Mouse (Mus musculus) cerebellum, adult 18-20 months (tissue): ENCODE measurements around the gene Akr1b3.
A peak's percentile ranks its signal among the peaks of the same experiment; 100 is the strongest.
"Not testable (repeated sequence)": the region's sequence is repeated elsewhere in the genome, so short reads cannot be mapped to it uniquely, and the experiment has no call there.

Experiments
- DNase-seq, 2 experiments: peaks; one replicate each; pipeline ENCODE4 v3.0.0; 2021

The Akr1b3 gene

DNA sequence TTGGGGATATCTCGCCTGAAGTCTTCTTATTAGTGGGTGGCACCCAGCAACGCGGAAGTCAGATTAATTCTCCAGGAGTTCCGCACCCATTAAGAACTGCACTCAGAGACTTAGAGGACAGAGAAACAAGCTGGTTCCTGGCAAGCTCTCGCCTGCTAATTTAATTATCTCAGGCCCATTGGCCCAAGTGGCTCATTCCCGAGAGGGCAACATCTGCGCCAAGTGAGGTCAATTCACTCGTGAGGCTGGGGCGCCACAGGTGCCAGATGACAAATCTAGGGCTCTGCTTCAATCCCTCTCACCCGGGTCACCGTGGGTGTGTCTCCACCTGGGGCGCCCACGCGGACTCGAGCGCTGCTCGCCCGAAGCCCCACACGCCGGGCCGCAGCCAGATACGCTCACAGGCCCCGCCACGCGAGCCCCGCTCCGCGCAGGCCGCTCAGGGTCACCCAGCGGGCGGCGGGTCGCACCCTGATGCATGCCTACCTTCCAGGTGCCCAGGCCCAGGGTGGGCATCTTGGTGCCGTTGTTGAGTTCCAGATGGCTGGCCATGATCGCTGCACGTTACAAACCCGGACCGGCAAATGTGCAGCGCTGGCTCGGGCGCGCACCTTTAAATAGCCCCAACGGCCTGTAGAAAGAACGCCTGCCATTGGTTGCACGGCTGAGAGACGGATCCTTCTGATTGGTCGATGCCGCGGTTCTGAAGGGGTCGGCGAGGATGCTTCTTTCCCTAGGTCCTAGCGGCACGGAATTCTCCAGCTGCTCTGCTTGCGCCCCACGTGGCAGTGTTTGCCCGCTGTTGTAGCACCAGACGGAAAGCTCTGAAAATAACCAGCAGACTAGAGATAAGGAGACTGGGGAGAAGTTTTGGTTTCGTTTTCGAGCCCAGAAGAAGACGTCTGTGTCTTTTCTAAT is at the start of gene Akr1b3:
TSS of gene Akr1b3 (minus strand) at position 625 of the 918 bp plus-strand sequence.
- peak; percentile 82 to 92 for DNase-seq

DNA sequence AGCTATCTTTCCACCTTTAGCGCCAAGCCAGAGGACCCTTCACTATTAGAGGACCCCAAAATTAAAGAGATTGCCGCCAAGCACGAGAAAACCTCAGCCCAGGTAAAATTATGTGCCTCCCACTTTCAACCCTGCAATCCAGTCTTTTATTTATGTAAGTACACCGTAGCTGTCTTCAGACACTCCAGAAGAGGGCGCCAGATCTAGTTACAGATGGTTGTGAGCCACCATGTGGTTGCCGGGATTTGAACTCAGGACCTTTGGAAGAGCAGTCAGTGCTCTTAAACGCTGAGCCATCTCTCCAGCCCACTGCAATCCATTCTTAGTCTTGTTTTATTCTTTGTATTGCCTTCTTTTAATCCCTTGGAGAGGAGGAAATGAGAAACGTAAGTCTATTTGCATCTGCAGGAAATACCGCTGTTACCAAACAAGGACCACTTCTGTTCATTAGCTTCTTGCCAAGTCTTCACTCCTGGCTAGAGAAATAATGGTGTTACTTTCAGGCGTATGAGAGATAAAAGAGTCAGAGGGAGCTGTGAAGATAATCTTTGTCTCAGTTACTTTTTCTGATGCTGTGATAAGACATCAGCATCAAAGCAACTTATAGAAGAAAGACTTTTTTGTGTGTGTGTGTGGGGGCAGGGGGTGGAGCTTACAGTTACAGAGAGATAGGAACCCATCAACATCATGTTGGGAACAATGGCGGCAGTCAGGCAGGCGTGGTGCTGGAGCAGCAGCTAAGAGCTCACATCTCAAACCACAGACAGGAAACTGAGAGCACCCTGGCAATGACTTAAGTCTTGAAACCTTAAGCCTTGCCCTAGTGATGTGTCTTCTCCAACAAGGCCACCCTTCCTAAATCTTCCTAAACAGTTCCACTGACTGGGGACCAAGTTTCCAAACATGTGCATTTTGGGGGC is 47.2 kb upstream of the Akr1b3 start:
- DNase-seq = no peak

DNA sequence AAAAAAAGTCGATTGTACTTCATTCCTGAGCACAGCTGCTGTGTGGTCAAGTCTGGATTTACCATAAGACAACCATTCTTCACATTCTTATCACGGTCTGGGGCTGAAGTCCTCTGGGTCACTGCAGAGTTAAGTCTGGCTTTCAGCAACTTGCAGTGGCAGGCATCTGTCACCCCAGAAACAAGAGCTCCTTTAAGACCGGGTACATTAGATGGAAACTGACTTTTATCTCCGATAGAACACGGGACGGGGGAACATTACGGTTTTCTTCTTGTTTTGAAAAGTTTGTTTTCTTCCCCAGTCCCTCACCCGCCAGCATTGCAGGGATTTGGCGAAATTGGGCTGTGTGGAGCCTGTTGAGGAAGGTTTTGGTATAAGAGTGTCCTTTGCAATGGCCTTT is 38.6 kb upstream of the Akr1b3 start:
- DNase-seq = no peak

DNA sequence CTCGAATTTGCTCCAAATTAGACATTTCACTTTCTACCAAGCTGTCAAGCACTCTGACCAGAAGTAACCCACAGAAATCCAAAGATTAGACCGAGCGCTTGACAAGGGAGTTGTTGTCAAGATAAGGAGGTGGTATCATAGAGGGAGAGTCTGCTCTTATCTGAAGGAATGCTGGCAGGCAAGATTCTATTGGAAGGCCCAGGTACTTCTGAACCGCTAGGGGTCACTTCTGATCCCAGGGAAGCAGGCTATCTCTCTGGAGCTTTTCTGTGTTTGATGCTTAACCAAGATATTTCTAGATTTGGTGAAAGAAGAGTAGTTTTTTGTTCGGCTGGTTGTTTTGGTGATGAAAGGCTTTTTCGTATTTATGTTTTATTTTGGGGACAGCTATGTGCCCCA is 38.1 kb upstream of the Akr1b3 start:
- no peak for DNase-seq

DNA sequence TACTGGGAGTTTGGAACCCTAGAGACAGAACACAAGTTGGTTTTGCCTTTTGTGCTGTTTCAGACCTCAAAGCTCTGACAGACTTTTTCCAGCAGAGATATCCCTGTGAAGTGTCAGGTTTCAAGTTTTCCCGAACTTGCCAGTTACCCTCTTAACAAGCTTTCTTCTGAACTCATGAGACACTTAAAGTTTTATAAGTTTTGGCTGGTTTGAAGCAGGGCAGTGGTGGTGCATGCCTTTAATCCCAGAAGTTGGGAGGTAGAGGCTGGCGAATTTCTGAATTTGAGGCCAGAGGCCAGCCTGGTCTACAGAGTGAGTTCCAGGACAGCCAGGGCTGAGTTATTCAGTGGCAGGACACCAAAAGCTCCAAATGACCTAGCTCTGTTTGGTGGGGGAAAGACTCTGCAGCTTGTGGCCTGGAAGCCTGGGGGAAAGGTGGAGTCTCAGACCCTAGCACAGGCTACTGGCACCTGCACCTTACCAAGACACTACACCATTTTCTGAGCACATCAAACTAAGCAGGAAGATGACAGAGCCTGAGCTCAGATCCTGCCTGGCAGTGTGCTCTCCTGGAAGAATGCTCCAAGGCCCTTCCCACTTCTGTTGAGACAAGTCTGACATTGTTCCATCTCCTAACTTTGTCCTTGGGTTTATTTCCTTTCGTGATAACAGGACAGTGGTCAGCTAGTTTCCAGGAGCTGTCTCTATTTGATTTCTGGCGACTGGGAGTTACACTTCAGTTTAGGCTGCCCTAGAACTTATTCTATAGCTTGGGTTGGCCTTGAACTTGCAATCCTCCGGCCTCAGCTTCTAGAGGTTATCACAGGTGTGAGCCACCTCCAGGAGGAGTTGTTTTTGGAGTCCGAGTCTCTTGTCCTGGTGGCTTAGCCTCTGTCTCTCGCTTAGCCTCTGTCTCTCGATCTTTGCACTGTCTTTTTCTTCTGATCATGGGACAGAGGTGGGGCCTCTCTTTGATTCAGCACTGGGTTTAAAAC is 37.4 kb upstream of the Akr1b3 start:
- no peak for DNase-seq

DNA sequence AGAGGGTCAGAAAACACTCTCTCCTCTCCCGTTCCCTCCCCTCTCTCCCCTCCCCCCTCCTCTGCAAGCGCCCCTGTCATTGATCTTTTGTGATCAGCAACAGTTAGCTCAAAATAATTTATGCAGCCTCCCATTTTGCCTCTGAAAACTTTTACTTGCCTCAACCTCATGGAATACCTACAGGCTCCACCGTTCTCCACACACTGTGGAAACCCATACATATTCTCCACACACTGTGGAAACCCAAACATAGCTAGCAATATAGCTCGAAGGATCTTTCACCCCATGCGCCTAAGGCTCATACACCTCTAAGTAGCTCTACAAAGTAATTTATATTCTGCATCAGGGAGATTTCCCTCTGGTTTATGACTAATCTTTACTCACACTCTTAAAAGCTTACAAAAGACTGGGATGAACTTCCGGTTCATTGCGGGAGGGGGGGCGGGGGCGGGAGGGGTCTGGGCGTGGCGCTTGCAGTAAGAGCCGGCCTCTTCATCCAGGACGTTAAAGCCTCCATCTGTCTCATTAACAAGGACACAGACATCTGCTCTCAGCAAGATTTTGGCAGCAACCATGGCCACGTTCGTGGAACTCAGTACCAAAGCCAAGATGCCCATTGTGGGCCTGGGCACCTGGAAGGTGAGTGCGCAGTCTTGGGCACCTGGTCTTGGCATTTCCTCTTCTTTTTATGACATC is 36.5 kb upstream of the Akr1b3 start, which contains the start of gene Akr1b8:
TSS of gene Akr1b8 (plus strand) at position 462 of the 696 bp plus-strand sequence.
- peak; percentile 72 for DNase-seq

DNA sequence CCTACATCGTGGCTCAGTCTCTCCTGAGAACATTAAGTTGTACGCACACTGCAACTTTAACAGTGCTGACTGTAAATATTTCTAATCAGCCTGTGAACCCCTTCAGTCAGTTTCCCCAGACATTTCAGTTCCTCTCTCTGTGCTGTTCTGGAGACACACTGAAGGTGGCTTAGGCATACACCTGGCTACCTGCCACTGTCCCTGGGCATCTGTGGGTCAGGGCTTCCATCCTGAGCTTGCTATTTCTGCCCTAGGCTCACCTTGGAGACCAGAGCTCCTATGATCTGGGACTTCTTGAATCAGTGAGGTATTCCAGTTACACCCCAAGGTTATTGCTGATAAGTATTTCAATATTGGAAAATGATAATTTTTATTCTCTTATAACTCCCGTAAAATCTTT is 35.1 kb upstream of the Akr1b3 start:
- no peak for DNase-seq

DNA sequence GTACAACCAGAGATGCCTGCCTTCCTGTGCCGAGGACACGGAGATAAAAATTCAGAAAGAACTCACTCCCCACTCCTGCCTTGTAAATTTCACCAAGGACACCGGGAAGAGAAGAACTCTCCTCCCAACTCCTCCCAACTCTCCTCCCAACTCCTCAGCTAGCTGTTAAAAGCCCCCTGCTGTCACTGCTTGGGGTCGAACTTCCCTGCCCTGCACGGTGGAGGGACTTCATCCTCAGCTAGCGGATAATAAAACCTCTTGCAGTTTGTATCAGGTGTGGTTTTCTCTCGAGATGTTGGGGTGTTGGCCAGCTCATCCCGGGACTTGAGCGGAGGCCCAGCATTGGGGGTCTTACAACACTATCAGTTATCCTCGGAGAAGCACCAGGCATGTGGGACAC is 34.2 kb upstream of the Akr1b3 start:
- not testable (repeated sequence) for DNase-seq

DNA sequence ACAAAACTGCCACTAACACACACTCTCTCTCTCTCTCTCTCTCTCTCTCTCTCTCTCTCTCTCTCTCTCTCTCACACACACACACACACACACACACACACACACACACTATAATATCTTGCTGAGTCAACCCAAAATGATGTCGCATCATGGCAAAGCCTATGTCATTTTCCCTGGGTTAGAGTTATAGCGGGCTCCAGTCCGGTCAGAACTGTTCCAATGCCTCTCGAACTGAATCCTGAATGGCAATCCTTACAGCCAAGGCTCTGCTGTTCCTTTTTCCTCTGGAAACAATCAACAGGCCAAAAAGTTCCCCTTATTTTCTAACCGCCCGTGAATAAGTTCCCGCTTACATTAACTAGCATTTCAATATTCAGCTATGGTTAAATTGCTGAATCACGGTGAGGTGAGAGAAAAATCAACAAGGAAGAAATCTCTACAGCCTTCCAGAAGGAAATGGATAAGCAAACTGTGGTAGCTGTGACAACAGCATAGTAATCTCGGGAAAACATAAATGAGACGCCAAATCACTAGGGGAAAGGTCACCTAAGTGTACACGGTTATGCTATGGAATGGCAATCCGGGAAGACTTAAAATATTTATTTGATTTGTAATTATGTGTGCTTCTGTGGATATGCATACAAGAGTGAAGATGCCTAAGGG is 32.9 kb upstream of the Akr1b3 start:
- no peak for DNase-seq

DNA sequence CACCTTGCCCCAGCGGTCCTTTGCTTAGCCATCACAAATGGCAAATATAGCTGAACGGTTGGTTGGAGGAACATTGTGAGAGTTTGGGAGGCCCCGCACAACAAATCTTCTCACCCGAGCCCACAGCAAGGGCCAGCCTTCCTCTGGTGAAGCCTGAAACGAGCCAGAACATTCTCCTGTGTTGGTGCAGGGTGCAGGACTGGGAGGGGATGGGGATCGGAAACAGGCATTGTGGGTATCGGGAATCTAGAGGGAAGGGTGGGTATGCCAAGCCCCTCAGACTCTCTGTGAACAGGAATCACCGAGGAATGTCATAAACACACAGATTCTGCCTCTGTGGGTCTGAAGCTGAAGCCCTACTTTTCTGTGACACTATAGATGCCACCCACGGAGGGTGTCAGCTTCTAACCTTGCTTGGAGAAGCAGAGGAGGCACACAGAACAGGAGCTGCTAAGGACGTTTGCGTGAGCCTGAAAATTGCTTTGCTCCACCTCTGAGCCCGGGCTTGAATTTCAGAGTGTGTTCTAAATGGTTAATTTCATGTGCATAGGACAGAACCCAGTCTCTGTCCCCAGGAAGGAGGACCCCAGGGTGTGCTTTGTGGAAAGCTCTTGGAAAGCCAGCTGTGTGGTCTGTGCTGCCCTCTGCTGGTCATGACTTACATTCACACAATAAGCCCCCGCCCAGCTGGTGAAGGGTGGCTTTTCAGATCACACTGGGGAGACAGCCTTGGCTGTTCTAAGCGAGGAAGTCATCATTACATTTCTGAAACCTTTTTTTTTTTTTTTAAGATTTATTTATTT is 29.0 kb upstream of the Akr1b3 start:
- DNase-seq = peak; percentile 46 to 61

DNA sequence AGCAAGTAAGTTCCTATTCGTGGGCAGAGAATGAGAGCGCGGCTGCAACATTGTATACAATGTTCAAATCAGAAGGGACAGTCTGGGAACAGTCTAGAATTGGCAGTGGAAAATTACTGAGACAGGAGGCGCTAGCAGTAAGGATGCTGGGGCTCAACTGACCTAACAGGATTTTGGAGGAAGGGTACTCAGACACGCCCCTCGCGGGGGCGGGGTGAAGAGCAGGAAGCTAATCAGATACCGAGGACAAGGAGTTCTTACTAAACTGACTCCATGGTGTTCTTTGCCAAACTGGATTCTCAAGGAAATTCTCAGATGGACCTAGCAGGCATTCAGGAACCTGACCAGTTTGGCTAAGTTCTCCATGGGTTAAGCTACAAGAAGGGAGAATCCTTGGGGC is 27.7 kb upstream of the Akr1b3 start:
- DNase-seq = no peak

DNA sequence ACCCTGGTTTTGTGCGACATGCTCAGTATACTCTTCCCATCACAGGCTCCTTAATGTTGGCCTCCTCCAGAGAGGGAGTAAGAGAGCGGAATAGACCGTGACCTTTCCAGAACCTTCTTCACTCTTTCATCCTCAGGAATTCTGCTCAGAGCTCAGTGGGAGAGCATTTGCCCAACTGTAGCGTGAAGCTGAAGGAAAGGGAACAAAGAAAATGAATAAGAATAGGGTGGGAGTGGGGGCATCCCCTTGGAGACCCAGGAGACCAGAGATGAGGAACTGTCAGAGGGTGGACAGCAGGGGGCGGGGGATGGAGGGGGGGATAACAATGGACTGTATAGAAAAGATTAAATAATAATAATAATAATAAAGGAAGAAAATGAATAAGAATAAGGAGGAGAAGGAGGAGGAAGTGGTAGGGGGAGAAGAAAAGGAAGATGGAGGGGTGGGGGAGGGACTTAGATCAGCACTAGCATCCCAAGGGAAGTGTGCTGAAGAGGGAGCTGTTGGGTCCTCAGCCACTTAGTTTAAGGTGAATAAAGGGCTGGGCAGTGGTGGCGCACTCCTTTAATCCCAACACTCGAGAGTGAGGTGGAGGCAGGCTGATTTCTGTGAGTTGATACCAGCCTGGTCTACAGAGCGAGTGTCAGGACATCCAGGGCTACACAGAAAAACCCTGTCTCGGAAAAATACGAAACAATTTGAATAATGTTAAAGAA is 27.0 kb upstream of the Akr1b3 start:
- DNase-seq = no peak

DNA sequence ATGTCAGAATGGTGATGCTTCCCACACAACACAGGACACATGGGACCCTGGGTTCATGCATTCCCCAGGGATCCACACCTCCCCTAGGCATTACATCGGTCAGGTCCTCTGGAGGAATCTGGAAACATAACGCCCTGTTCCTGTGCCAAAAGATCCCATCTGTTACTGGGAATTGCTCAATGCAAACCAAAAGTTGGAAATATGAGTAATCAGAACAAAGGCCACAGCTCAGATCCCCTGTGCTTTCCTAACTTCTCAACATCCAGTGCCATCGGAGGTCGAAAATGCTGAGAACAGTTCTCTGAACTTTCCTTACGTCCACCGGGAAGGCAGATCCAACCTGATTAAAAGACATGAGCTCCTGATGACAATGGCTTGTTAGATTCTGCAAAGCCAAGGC is 26.1 kb upstream of the Akr1b3 start:
- DNase-seq = no peak

DNA sequence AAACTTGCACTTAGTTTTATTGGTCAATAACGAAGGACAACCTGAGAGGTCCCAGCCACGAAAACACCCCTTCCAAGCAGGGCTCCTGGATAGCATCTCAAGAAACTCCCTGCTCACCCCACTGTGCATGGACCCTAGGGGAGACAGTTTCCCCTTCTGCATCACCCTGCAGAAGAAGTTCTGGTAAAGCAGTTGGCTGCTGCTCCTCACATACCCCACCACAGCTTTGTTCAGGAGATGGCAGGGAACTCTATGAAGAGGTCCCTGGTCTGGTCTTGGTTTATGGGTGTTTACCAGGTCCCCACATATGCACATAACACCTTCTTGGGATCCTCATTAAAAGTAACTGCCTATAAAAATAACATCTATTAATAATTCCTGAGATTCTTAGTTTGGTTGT is 25.2 kb upstream of the Akr1b3 start:
- no peak for DNase-seq

DNA sequence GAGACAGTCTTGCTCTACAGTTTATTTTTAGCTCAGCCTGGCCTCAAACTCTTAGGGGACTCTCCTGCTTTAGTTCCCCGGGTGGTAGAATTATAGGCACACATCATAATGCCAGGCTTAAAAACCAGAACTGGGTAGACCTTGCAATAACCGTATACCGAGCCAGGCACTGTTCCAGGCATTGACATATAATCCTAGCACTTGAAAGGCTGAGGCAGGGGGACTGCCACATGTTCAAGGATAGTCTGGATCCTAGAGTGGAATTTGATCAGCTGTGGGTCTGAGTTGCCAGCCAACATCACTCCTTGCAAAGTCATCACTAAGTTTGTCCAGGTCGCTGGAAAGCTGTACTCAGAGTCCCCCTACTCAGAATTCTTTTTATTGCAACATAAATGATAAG is 24.7 kb upstream of the Akr1b3 start:
- DNase-seq = no peak

DNA sequence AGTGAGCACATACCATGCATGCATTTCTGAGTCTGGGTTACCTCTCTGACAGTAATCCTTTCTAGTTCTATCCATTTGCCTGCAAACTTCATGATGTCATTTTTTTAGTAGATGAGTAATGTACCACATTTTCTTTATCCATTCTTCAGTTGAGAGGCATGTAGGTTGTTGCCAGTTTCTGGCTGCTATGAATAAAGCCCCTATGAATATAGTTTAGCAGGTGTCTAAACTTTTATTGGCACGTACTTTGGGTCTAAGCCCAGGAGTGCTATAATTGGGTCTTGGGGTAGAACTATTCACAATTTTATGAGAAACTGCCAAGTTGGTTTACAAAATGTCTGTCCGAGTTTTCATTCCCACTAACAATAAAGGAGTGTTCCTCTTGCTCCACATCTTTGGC is 20.5 kb upstream of the Akr1b3 start:
- DNase-seq = no peak

DNA sequence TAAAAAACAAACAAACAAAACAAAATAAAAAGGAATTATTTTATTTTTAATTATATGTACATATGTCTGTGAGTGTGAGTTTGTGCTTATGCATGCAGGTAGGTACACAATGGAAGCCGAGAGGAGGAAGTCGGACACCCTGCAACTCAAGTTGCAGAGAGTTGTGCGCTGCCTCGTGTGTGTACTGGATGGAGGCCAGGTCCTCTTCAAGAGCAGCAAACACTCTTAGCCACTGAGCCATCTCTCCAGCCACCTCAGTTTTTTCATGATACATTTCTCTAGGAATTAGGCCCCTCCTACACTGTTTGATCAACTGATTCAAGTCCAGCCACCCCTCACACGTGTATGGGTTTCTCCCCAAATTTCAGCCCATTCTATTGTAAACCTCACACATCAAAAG is 17.4 kb upstream of the Akr1b3 start:
- DNase-seq = no peak

DNA sequence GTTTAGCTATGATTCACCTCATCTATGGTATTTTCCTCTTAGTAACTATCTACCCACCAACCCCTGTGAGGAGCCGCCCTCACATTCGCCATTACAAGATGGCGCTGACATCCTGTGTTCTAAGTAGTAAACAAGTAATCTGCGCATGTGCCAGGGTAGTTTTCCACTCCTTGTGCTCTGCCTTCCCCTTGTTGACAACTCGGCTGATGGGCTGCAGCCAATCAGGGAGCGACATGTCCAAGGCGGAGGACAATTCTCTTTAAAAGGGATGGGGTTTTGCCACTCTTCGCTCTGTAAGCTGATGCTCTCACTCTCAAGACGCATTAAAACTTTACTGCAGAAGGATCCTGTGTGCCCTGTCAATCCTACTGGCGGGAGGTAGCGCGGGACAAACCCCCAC is 14.5 kb upstream of the Akr1b3 start:
- not testable (repeated sequence) for DNase-seq

DNA sequence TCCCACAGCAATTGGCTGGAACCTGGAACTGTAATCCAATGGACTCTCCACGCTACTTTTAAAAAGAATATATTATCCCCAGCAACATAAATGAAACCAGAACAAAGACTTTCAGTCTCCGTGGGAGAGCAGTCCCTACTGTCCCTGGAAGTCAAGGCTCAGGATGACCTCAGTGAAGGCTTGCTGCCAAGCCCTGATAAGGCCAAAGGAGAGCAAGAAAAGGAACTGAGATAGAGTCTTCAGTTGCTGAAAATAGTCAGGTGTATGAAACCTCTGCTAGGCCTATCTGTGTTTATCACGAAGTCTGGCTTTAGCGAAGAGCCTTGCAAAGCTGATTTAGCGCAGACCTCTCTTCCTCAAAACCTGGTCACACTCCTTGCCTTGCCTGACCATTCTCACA is 14.1 kb upstream of the Akr1b3 start:
- DNase-seq = no peak

DNA sequence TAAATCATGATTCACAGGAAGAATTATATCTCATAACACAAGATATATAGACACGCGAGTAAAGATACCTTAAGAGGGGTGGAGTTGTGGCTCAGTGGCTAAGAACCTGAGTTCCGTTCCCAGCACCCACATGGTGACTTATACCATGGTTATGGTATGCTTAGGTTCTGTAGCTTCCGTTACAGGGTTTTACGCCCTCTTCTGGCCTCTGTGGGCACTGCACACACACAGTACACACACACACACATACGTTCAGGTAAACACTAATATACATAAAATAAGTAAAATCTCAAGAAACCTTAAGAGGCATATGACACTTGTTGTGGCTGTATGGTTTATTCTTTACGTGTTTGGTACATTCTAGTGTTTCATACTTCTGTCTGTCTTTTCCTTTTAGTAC is 4.8 kb upstream of the Akr1b3 start:
- DNase-seq = no peak
